Mouse (Mus musculus) forebrain, embryonic 10.5 days (tissue): Measurements from ENCODE around the gene Ankrd44. TPM values are rescaled to one million over a fixed set of nuclear protein-coding genes. Genes with fewer than 3 reads are reported as not detected.

Experiments used
- DNase-seq: peaks from one replicate; pipeline ENCODE4 v3.0.0-alpha.2; 2017; ENCODE audit warnings: low spot score; ENCODE audit errors: extremely low spot score
- H3K27ac ChIP-seq: fragments of 300-500 bp; sonication (generic); 2 replicates; pipeline ENCODE4 v1.5.1; 2016; ENCODE audit warnings: mild to moderate bottlenecking
- H3K27me3 ChIP-seq: fragments of 300-500 bp; sonication (generic); 2 replicates; pipeline ENCODE4 v1.6.1; 2016; ENCODE audit warnings: mild to moderate bottlenecking; ENCODE audit not compliant: poor library complexity, severe bottlenecking
- H3K36me3 ChIP-seq: fragments of 300-500 bp; sonication (generic); replicated peaks from 2 replicates; pipeline ENCODE4 v1.6.1; 2016; ENCODE audit warnings: mild to moderate bottlenecking, moderate library complexity
- H3K4me1 ChIP-seq: fragments of 300-500 bp; sonication (generic); 2 replicates; pipeline ENCODE4 v1.6.1; 2016
- H3K4me3 ChIP-seq: fragments of 300-500 bp; sonication (generic); 2 replicates; pipeline ENCODE4 v1.5.1; 2016; ENCODE audit warnings: mild to moderate bottlenecking, moderate library complexity
- H3K9me3 ChIP-seq: fragments of 300-500 bp; sonication (generic); 2 replicates; pipeline ENCODE4 v1.6.1; 2016; ENCODE audit warnings: mild to moderate bottlenecking, moderate library complexity
- WGBS: fragments of 180-500 bp; shearing (Covaris S2); methylation state at CpG from one replicate; pipeline ENCODE4 v1.1.7; 2016; 5-methylcytosine and 5-hydroxymethylcytosine counted together
- polyA plus RNA-seq: library from polyadenylated mRNA; unstranded; fragments of >200 nt; fragmentation: Nextera tagmentation; extraction: Ambion mirVana; gene quantifications from 2 replicates; pipeline ENCODE4 v1.2.1, GENCODE M21; 2016

Ankrd44 gene
- polyA plus RNA-seq, 1 experiment from 2014 or later = 15.2 TPM

GRCm38 (mm10) chr1:54806116-54806850 lies 119.9 kb downstream of the Ankrd44 start:
- H3K27me3 ChIP-seq = no peaks in the 10 kb centered on the region
- no peaks in the 10 kb centered on the region for H3K9me3 ChIP-seq
- H3K4me1 ChIP-seq = peaks cover 8% of the 10 kb centered on the region; the same call in 1 of the 2 replicates
- no peaks in the 10 kb centered on the region for H3K36me3 ChIP-seq
- no peak for DNase-seq
- H3K27ac ChIP-seq = no peak overlapping the region
- H3K4me3 ChIP-seq = no peak overlapping the region
- 91% methylated on average over 2 of the region's 2 CpGs for WGBS

GRCm38 (mm10) chr1:54804406-54804805 lies 121.8 kb downstream of the Ankrd44 start:
- no peak for DNase-seq
- H3K36me3 ChIP-seq = no peaks in the 10 kb centered on the region
- no peak overlapping the region for H3K4me3 ChIP-seq
- no peaks in the 10 kb centered on the region for H3K9me3 ChIP-seq
- WGBS = 91% methylated on average over 9 of the region's 9 CpGs
- H3K27me3 ChIP-seq = no peaks in the 10 kb centered on the region
- no peak overlapping the region for H3K27ac ChIP-seq
- H3K4me1 ChIP-seq = peaks cover 8% of the 10 kb centered on the region; the same call in 1 of the 2 replicates

- no peak overlapping the region for H3K27ac ChIP-seq
- no peaks in the 10 kb centered on the region for H3K9me3 ChIP-seq
- DNase-seq = no peak
- no peaks in the 10 kb centered on the region for H3K36me3 ChIP-seq
- H3K27me3 ChIP-seq = no peaks in the 10 kb centered on the region
- H3K4me1 ChIP-seq = peaks cover 8% of the 10 kb centered on the region; the same call in 1 of the 2 replicates
- 74% methylated on average over 11 of the region's 11 CpGs for WGBS
- H3K4me3 ChIP-seq = no peak overlapping the region
These were observed 123.5 kb downstream of the Ankrd44 start for GRCm38 (mm10) chr1:54802703-54803102.

GRCm38 (mm10) chr1:54801256-54801655 lies 124.9 kb downstream of the Ankrd44 start:
- no peaks in the 10 kb centered on the region for H3K36me3 ChIP-seq
- no peak overlapping the region for H3K27ac ChIP-seq
- 75% methylated on average over 2 of the region's 3 CpGs for WGBS
- no peak for DNase-seq
- peaks cover 8% of the 10 kb centered on the region; the same call in 1 of the 2 replicates for H3K4me1 ChIP-seq
- H3K4me3 ChIP-seq = no peak overlapping the region
- no peaks in the 10 kb centered on the region for H3K27me3 ChIP-seq
- no peaks in the 10 kb centered on the region for H3K9me3 ChIP-seq

GRCm38 (mm10) chr1:54799421-54799820 lies 126.8 kb downstream of the Ankrd44 start:
- H3K4me3 ChIP-seq = no peak overlapping the region
- H3K4me1 ChIP-seq = peaks cover 8% of the 10 kb centered on the region; the same call in 1 of the 2 replicates
- H3K27me3 ChIP-seq = no peaks in the 10 kb centered on the region
- no peak for DNase-seq
- H3K9me3 ChIP-seq = no peaks in the 10 kb centered on the region
- no peaks in the 10 kb centered on the region for H3K36me3 ChIP-seq
- 87% methylated on average over 1 of the region's 1 CpGs for WGBS
- H3K27ac ChIP-seq = no peak overlapping the region

- DNase-seq = no peak
- 77% methylated on average over 3 of the region's 3 CpGs for WGBS
- Histone ChIP-seq H3K27ac (no peak overlapping the region), H3K9me3 (no peaks in the 10 kb centered on the region), H3K36me3 (no peaks in the 10 kb centered on the region), H3K27me3 (no peaks in the 10 kb centered on the region), H3K4me1 (peaks cover 8% of the 10 kb centered on the region; the same call in 1 of the 2 replicates), H3K4me3 (no peak overlapping the region)
These were observed 127.8 kb downstream of the Ankrd44 start for GRCm38 (mm10) chr1:54798415-54798814.

GRCm38 (mm10) chr1:54794709-54795108 lies 131.5 kb downstream of the Ankrd44 start:
- Histone ChIP-seq H3K27ac (no peak overlapping the region), H3K27me3 (no peaks in the 10 kb centered on the region), H3K4me1 (peaks cover 11% of the 10 kb centered on the region), H3K36me3 (no peaks in the 10 kb centered on the region), H3K4me3 (no peak overlapping the region), H3K9me3 (no peaks in the 10 kb centered on the region)
- no peak for DNase-seq
- 98% methylated on average over 2 of the region's 2 CpGs for WGBS

- 16% methylated on average over 3 of the region's 3 CpGs for WGBS
- Histone ChIP-seq H3K36me3 (no peaks in the 10 kb centered on the region), H3K27me3 (no peaks in the 10 kb centered on the region), H3K4me1 (peaks cover 26% of the 10 kb centered on the region), H3K4me3 (no peak overlapping the region), H3K9me3 (no peaks in the 10 kb centered on the region), H3K27ac (peak overlapping the region; percentile 48; the same call in 1 of the 2 replicates)
- peak; percentile 19 for DNase-seq
These were observed 134.8 kb downstream of the Ankrd44 start for GRCm38 (mm10) chr1:54791406-54791805.

- no peaks in the 10 kb centered on the region for H3K27me3 ChIP-seq
- H3K9me3 ChIP-seq = no peaks in the 10 kb centered on the region
- DNase-seq = no peak
- H3K36me3 ChIP-seq = no peaks in the 10 kb centered on the region
- peak overlapping the region; percentile 22; the same call in 1 of the 2 replicates for H3K27ac ChIP-seq
- no peak overlapping the region for H3K4me3 ChIP-seq
- WGBS = 90% methylated on average over 7 of the region's 7 CpGs
- peaks cover 26% of the 10 kb centered on the region for H3K4me1 ChIP-seq
These were observed 136.7 kb downstream of the Ankrd44 start for GRCm38 (mm10) chr1:54789327-54789960.

GRCm38 (mm10) chr1:54788337-54788736 lies 137.8 kb downstream of the Ankrd44 start:
- H3K27me3 ChIP-seq = no peaks in the 10 kb centered on the region
- no peak overlapping the region for H3K4me3 ChIP-seq
- H3K27ac ChIP-seq = peak overlapping the region; percentile 35; the same call in 1 of the 2 replicates
- WGBS = 78% methylated on average over 4 of the region's 4 CpGs
- peaks cover 26% of the 10 kb centered on the region for H3K4me1 ChIP-seq
- H3K36me3 ChIP-seq = no peaks in the 10 kb centered on the region
- DNase-seq = no peak
- no peaks in the 10 kb centered on the region for H3K9me3 ChIP-seq

- no peaks in the 10 kb centered on the region for H3K36me3 ChIP-seq
- H3K9me3 ChIP-seq = no peaks in the 10 kb centered on the region; the same call in 1 of the 2 replicates
- H3K4me3 ChIP-seq = no peak overlapping the region
- no peak overlapping the region for H3K27ac ChIP-seq
- no peaks in the 10 kb centered on the region for H3K27me3 ChIP-seq
- WGBS = 91% methylated on average over 6 of the region's 6 CpGs
- DNase-seq = no peak
- H3K4me1 ChIP-seq = peaks cover 3% of the 10 kb centered on the region; the same call in 1 of the 2 replicates
These were observed 148.0 kb downstream of the Ankrd44 start for GRCm38 (mm10) chr1:54778151-54778550.

- Histone ChIP-seq H3K36me3 (no peaks in the 10 kb centered on the region), H3K4me3 (no peak overlapping the region), H3K27me3 (no peaks in the 10 kb centered on the region), H3K9me3 (no peaks in the 10 kb centered on the region; the same call in 1 of the 2 replicates), H3K27ac (no peak overlapping the region), H3K4me1 (peaks cover 3% of the 10 kb centered on the region; the same call in 1 of the 2 replicates)
- WGBS = 87% methylated on average over 6 of the region's 6 CpGs
- DNase-seq = no peak
These were observed 149.1 kb downstream of the Ankrd44 start for GRCm38 (mm10) chr1:54777104-54777503.

GRCm38 (mm10) chr1:54776116-54776515 lies 150.1 kb downstream of the Ankrd44 start:
- no peak overlapping the region for H3K27ac ChIP-seq
- H3K4me3 ChIP-seq = no peak overlapping the region
- no peaks in the 10 kb centered on the region for H3K36me3 ChIP-seq
- H3K27me3 ChIP-seq = no peaks in the 10 kb centered on the region
- peaks cover 3% of the 10 kb centered on the region; the same call in 1 of the 2 replicates for H3K4me1 ChIP-seq
- no peak for DNase-seq
- peaks cover 4% of the 10 kb centered on the region; the same call in 1 of the 2 replicates for H3K9me3 ChIP-seq
- WGBS = 61% methylated on average over 8 of the region's 8 CpGs
